Mouse (Mus musculus): ENCODE measurements at regions not wholly inside any gene's neighbourhood (a gene's known extent, or its start where the extent isn't known, plus 50 kb on each side); places are given as distances from the start of the nearest gene placed in this dataset.
"Not testable (repeated sequence)": the region's sequence is repeated elsewhere in the genome, so short reads cannot be mapped to it uniquely, and the experiment has no call there.

DNA sequence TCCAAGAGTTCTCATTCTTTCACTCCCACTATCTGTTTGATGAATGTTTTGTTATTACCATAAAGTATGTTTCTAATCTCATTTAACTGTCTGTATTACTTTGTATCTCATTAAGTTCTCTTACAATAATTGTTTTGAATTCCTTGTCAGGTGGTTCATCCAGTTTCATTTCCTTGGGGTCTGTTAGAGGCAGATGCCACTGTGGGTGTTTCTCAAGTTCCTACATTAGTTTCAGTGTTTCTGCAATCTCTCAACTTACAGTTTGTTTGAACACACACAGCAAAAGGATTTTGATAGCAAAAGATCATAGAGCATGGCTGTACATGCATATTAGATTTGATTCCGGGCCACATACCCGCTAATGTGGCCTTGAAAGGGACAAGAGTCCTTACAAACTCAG lies 280.5 kb upstream of the Gk2 start:
- H3K27me3 ChIP-seq (ENCODE audit: control insufficient read depth, insufficient read depth, low read length, poor library complexity, severe bottlenecking), result no peaks in the 10 kb centered on the region
- no peaks in the 10 kb centered on the region for H3K9me3 ChIP-seq (replicated peaks; ENCODE audit: control insufficient read depth, insufficient read depth, low read length, poor library complexity, severe bottlenecking)
- H3K27ac ChIP-seq (ENCODE audit: insufficient read depth, low read length), result no peak overlapping the region
- H3K9ac ChIP-seq (ENCODE audit: low read depth, poor library complexity, severe bottlenecking), result no peak overlapping the region
- no peaks in the 10 kb centered on the region for H3K36me3 ChIP-seq (ENCODE audit: control insufficient read depth, insufficient read depth, low read length, poor library complexity, severe bottlenecking)
- no peak for TF ChIP-seq CTCF (IDR thresholded peaks at IDR 0.05; ENCODE audit: low read depth, low read length)
- TF ChIP-seq EP300 (IDR thresholded peaks at IDR 0.05; ENCODE audit: insufficient read depth, low read depth, low read length), result no peak
- TF ChIP-seq POLR2A (IDR thresholded peaks at IDR 0.05; ENCODE audit: insufficient read depth, low read length), result no peak
- H3K4me1 ChIP-seq (ENCODE audit: control insufficient read depth, insufficient read depth, low read length), result no peaks in the 10 kb centered on the region
- H3K4me3 ChIP-seq (ENCODE audit: low read depth, low read length), result no peak overlapping the region

DNA sequence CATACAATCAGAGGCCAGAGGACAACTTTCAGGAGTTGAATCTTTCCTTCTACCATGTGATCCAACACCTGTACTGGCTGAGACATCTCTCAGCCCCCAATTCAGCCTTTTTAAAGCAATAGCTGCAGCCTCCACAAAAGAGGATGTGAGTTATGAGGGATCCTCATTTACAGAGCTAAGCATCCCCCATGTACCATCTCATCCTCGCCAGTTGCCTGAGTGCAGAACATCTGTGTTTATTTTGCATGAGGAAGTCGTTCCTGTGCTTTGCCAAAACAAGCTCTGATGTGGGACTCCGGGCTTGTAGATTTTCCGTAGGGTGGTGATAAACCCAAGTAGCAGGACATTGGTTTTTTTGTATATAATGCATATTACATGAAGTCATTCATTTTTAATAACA lies 274.1 kb upstream of the Gk2 start:
- Histone ChIP-seq H3K4me1 (ENCODE audit: control insufficient read depth, insufficient read depth, low read length) (no peaks in the 10 kb centered on the region), H3K36me3 (ENCODE audit: control insufficient read depth, insufficient read depth, low read length, poor library complexity, severe bottlenecking) (no peaks in the 10 kb centered on the region), H3K9me3 (replicated peaks; ENCODE audit: control insufficient read depth, insufficient read depth, low read length, poor library complexity, severe bottlenecking) (no peaks in the 10 kb centered on the region), H3K27me3 (ENCODE audit: control insufficient read depth, insufficient read depth, low read length, poor library complexity, severe bottlenecking) (no peaks in the 10 kb centered on the region), H3K4me3 (ENCODE audit: low read depth, low read length) (no peak overlapping the region), H3K27ac (ENCODE audit: insufficient read depth, low read length) (no peak overlapping the region), H3K9ac (ENCODE audit: low read depth, poor library complexity, severe bottlenecking) (no peak overlapping the region)
- no peak for TF ChIP-seq EP300 (IDR thresholded peaks at IDR 0.05; ENCODE audit: insufficient read depth, low read depth, low read length)
- no peak for TF ChIP-seq CTCF (IDR thresholded peaks at IDR 0.05; ENCODE audit: low read depth, low read length)
- TF ChIP-seq POLR2A (IDR thresholded peaks at IDR 0.05; ENCODE audit: insufficient read depth, low read length), result no peak

DNA sequence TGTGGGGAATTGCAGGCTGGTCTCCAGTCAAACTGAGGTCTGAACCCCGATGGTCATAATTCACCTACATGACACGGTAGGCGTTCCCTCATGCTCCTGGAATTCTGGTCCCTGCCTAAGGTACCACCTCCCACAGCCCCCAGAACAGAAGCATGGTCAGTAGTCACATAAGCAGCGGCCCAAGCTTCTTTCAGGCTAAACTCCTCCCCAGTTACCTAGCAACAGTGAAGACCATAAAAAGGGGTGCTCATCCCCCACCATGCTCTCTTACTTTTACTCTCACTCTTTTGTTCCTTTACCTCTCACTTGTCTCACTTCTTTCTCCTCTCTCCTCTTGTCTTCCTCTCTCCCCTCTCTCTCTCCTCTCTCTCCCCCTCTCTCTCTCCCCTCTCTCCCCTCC lies 262.5 kb upstream of the Gk2 start:
- not testable (repeated sequence) for H3K9ac ChIP-seq (ENCODE audit: low read depth, poor library complexity, severe bottlenecking); H3K27me3 ChIP-seq (ENCODE audit: control insufficient read depth, insufficient read depth, low read length, poor library complexity, severe bottlenecking); H3K36me3 ChIP-seq (ENCODE audit: control insufficient read depth, insufficient read depth, low read length, poor library complexity, severe bottlenecking); H3K27ac ChIP-seq (ENCODE audit: insufficient read depth, low read length); H3K9me3 ChIP-seq (replicated peaks; ENCODE audit: control insufficient read depth, insufficient read depth, low read length, poor library complexity, severe bottlenecking); H3K4me3 ChIP-seq (ENCODE audit: low read depth, low read length); H3K4me1 ChIP-seq (ENCODE audit: control insufficient read depth, insufficient read depth, low read length)

DNA sequence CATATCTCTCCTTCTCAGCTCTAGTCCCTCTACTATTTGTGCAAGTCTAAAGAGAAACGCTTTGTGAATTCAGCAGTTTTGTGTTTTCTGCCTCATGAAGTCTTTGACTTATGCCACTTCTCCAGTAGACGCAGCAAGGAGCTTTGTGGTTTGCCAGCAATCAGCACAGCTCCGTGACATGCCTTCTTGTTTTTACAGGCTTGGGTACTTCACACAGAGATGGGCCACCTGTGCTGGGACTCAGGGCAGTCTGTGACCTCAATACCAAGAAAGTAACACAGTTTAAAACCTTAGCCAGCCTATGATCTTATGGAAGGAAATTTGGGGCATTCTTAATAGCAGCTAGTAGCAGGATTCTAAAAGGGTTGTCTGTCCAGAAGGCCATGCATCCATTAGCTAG lies 248.4 kb upstream of the Gk2 start:
- Histone ChIP-seq H3K27ac (ENCODE audit: insufficient read depth, low read length) (no peak overlapping the region), H3K4me3 (ENCODE audit: low read depth, low read length) (no peak overlapping the region), H3K9me3 (replicated peaks; ENCODE audit: control insufficient read depth, insufficient read depth, low read length, poor library complexity, severe bottlenecking) (no peaks in the 10 kb centered on the region), H3K36me3 (ENCODE audit: control insufficient read depth, insufficient read depth, low read length, poor library complexity, severe bottlenecking) (no peaks in the 10 kb centered on the region), H3K9ac (ENCODE audit: low read depth, poor library complexity, severe bottlenecking) (no peak overlapping the region), H3K27me3 (ENCODE audit: control insufficient read depth, insufficient read depth, low read length, poor library complexity, severe bottlenecking) (no peaks in the 10 kb centered on the region), H3K4me1 (ENCODE audit: control insufficient read depth, insufficient read depth, low read length) (no peaks in the 10 kb centered on the region)
- TF ChIP-seq CTCF (IDR thresholded peaks at IDR 0.05; ENCODE audit: low read depth, low read length) (no peak), EP300 (IDR thresholded peaks at IDR 0.05; ENCODE audit: insufficient read depth, low read depth, low read length) (no peak)

DNA sequence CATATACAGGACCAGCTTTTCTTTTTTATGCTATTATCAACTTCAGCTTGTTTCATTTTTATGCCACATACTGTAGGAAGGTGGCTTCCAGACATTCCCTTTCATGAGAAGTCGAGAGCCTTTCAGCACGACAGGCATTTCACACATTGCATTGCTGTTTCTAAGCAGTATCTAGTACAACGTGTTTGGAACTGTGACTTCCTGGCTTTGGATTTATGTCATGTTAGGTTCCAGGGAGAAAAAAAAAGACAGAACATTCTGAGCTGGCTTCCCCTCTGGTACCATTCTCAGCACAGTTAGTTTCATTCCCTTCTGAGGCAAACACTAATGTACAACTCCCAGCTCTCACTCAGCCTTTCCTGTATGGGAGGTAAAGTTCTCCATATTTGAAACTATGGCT lies 243.7 kb upstream of the Gk2 start:
- Histone ChIP-seq H3K36me3 (ENCODE audit: control insufficient read depth, insufficient read depth, low read length, poor library complexity, severe bottlenecking) (no peaks in the 10 kb centered on the region), H3K4me3 (ENCODE audit: low read depth, low read length) (no peak overlapping the region), H3K4me1 (ENCODE audit: control insufficient read depth, insufficient read depth, low read length) (no peaks in the 10 kb centered on the region), H3K27me3 (ENCODE audit: control insufficient read depth, insufficient read depth, low read length, poor library complexity, severe bottlenecking) (no peaks in the 10 kb centered on the region), H3K9me3 (replicated peaks; ENCODE audit: control insufficient read depth, insufficient read depth, low read length, poor library complexity, severe bottlenecking) (no peaks in the 10 kb centered on the region), H3K9ac (ENCODE audit: low read depth, poor library complexity, severe bottlenecking) (no peak overlapping the region), H3K27ac (ENCODE audit: insufficient read depth, low read length) (no peak overlapping the region)
- no peak for TF ChIP-seq EP300 (IDR thresholded peaks at IDR 0.05; ENCODE audit: insufficient read depth, low read depth, low read length)
- TF ChIP-seq CTCF (IDR thresholded peaks at IDR 0.05; ENCODE audit: low read depth, low read length), result no peak
- no peak for TF ChIP-seq POLR2A (IDR thresholded peaks at IDR 0.05; ENCODE audit: insufficient read depth, low read length)

DNA sequence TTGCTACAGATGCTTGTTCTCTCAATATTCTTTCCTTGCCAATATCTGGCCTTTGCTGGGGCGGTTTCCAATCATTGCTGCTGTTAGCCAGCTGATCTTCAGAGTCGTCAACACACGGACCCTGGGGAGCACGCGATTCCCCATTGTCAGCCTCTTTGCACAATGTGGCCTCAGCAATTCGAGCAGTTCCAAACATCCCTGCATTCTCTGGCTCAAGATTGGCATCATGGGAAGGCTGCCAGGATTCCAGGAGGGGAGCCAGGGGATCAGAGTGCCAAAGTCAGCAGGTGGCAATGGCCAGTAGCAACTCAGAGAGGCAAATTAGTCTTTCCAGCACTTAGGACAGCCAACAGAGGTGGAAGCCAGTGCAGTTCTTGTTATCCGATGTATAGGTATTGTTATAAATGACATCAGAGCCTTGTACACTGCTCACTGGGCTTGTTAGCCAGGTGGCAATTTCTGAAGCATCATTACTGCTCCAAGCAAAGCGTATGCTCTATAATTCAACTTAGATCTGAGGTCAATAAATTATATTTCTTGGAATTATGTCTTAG lies 240.8 kb upstream of the Gk2 start:
- H3K4me3 ChIP-seq (ENCODE audit: low read depth, low read length), result no peak overlapping the region
- no peaks in the 10 kb centered on the region for H3K4me1 ChIP-seq (ENCODE audit: control insufficient read depth, insufficient read depth, low read length)
- no peaks in the 10 kb centered on the region for H3K9me3 ChIP-seq (replicated peaks; ENCODE audit: control insufficient read depth, insufficient read depth, low read length, poor library complexity, severe bottlenecking)
- TF ChIP-seq CTCF (IDR thresholded peaks at IDR 0.05; ENCODE audit: low read depth, low read length) (no peak), EP300 (IDR thresholded peaks at IDR 0.05; ENCODE audit: insufficient read depth, low read depth, low read length) (no peak), POLR2A (IDR thresholded peaks at IDR 0.05; ENCODE audit: insufficient read depth, low read length) (no peak)
- H3K9ac ChIP-seq (ENCODE audit: low read depth, poor library complexity, severe bottlenecking), result no peak overlapping the region
- no peaks in the 10 kb centered on the region for H3K27me3 ChIP-seq (ENCODE audit: control insufficient read depth, insufficient read depth, low read length, poor library complexity, severe bottlenecking)
- H3K27ac ChIP-seq (ENCODE audit: insufficient read depth, low read length), result no peak overlapping the region
- no peaks in the 10 kb centered on the region for H3K36me3 ChIP-seq (ENCODE audit: control insufficient read depth, insufficient read depth, low read length, poor library complexity, severe bottlenecking)

All from ES-Bruce4 (cell line).